Mouse (Mus musculus): Measurements from ENCODE around the gene Bpifb5. TPM values are rescaled to one million over a fixed set of nuclear protein-coding genes. Genes with fewer than 3 reads are reported as not detected.
"Not testable (repeated sequence)": the region's sequence is repeated elsewhere in the genome, so short reads cannot be mapped to it uniquely, and the experiment has no call there.

Gene Bpifb5
- polyA plus RNA-seq, 1 experiment, result not detected

GRCm38 (mm10) chr2:154233426-154233825 is 9.9 kb downstream of the Bpifb5 start:
- Histone ChIP-seq H3K27me3 (ENCODE audit: control insufficient read depth, insufficient read depth, low read length) (no peaks in the 10 kb centered on the region), H3K4me1 (ENCODE audit: control insufficient read depth, insufficient read depth, insufficient read length, low read length) (no peaks in the 10 kb centered on the region), H3K27ac (ENCODE audit: insufficient read depth, low read depth, low read length) (no peak overlapping the region), H3K36me3 (ENCODE audit: control insufficient read depth, insufficient read depth, low read length) (no peaks in the 10 kb centered on the region), H3K4me3 (ENCODE audit: low read depth, low read length) (no peak overlapping the region)
- no peak for TF ChIP-seq CTCF (IDR thresholded peaks at IDR 0.05; ENCODE audit: extremely low read depth, insufficient read length, insufficient replicate concordance, low read depth, low read length)
- no peak for TF ChIP-seq POLR2A (IDR thresholded peaks at IDR 0.05; ENCODE audit: low read depth, low read length)
- whole genome bisulfite sequencing, result 92% methylated on average over 6 of the region's 6 CpGs

GRCm38 (mm10) chr2:154240771-154241170 is 17.2 kb downstream of the Bpifb5 start:
- 71% methylated on average over 6 of the region's 6 CpGs for whole genome bisulfite sequencing
- Histone ChIP-seq H3K36me3 (ENCODE audit: control insufficient read depth, insufficient read depth, low read length) (no peaks in the 10 kb centered on the region), H3K27ac (ENCODE audit: insufficient read depth, low read depth, low read length) (no peak overlapping the region), H3K27me3 (ENCODE audit: control insufficient read depth, insufficient read depth, low read length) (no peaks in the 10 kb centered on the region), H3K4me1 (ENCODE audit: control insufficient read depth, insufficient read depth, insufficient read length, low read length) (no peaks in the 10 kb centered on the region), H3K4me3 (ENCODE audit: low read depth, low read length) (no peak overlapping the region)
- TF ChIP-seq POLR2A (IDR thresholded peaks at IDR 0.05; ENCODE audit: low read depth, low read length) (no peak), CTCF (IDR thresholded peaks at IDR 0.05; ENCODE audit: extremely low read depth, insufficient read length, insufficient replicate concordance, low read depth, low read length) (no peak)

- not testable (repeated sequence) for H3K36me3 ChIP-seq (ENCODE audit: control insufficient read depth, insufficient read depth, low read length); H3K4me3 ChIP-seq (ENCODE audit: low read depth, low read length); H3K27ac ChIP-seq (ENCODE audit: insufficient read depth, low read depth, low read length); H3K4me1 ChIP-seq (ENCODE audit: control insufficient read depth, insufficient read depth, insufficient read length, low read length); H3K27me3 ChIP-seq (ENCODE audit: control insufficient read depth, insufficient read depth, low read length)
- WGBS, result 94% methylated on average over 11 of the region's 12 CpGs
These were observed 19.2 kb downstream of the Bpifb5 start for GRCm38 (mm10) chr2:154242726-154243125.

GRCm38 (mm10) chr2:154243356-154244036 is 20.0 kb downstream of the Bpifb5 start:
- no peaks in the 10 kb centered on the region for H3K27me3 ChIP-seq (ENCODE audit: control insufficient read depth, insufficient read depth, low read length)

GRCm38 (mm10) chr2:154245322-154245721 is 21.8 kb downstream of the Bpifb5 start:
- TF ChIP-seq POLR2A (IDR thresholded peaks at IDR 0.05; ENCODE audit: low read depth, low read length) (no peak), CTCF (IDR thresholded peaks at IDR 0.05; ENCODE audit: extremely low read depth, insufficient read length, insufficient replicate concordance, low read depth, low read length) (no peak)
- Histone ChIP-seq H3K27me3 (ENCODE audit: control insufficient read depth, insufficient read depth, low read length) (no peaks in the 10 kb centered on the region), H3K36me3 (ENCODE audit: control insufficient read depth, insufficient read depth, low read length) (no peaks in the 10 kb centered on the region), H3K4me1 (ENCODE audit: control insufficient read depth, insufficient read depth, insufficient read length, low read length) (no peaks in the 10 kb centered on the region), H3K27ac (ENCODE audit: insufficient read depth, low read depth, low read length) (no peak overlapping the region), H3K4me3 (ENCODE audit: low read depth, low read length) (no peak overlapping the region)
- WGBS, result 93% methylated on average over 5 of the region's 5 CpGs

More at GRCm38 (mm10) chr2:154243356-154244036, 20.0 kb downstream of the Bpifb5 start:
- no peak for TF ChIP-seq POLR2A (IDR thresholded peaks at IDR 0.05; ENCODE audit: low read depth, low read length)
- no peak for TF ChIP-seq CTCF (IDR thresholded peaks at IDR 0.05; ENCODE audit: extremely low read depth, insufficient read length, insufficient replicate concordance, low read depth, low read length)
- no peak overlapping the region for H3K4me3 ChIP-seq (ENCODE audit: low read depth, low read length)
- WGBS, result 84% methylated on average over 10 of the region's 10 CpGs
- no peak overlapping the region for H3K27ac ChIP-seq (ENCODE audit: insufficient read depth, low read depth, low read length)
- no peaks in the 10 kb centered on the region for H3K4me1 ChIP-seq (ENCODE audit: control insufficient read depth, insufficient read depth, insufficient read length, low read length)
- H3K36me3 ChIP-seq (ENCODE audit: control insufficient read depth, insufficient read depth, low read length), result no peaks in the 10 kb centered on the region

GRCm38 (mm10) chr2:154255254-154255653 is 31.7 kb downstream of the Bpifb5 start:
- not testable (repeated sequence) for H3K4me1 ChIP-seq (ENCODE audit: control insufficient read depth, insufficient read depth, insufficient read length, low read length); H3K4me3 ChIP-seq (ENCODE audit: low read depth, low read length); H3K36me3 ChIP-seq (ENCODE audit: control insufficient read depth, insufficient read depth, low read length); H3K27ac ChIP-seq (ENCODE audit: insufficient read depth, low read depth, low read length); H3K27me3 ChIP-seq (ENCODE audit: control insufficient read depth, insufficient read depth, low read length)
- WGBS, result 76% methylated on average over 2 of the region's 4 CpGs

GRCm38 (mm10) chr2:154255770-154256169 is 32.2 kb downstream of the Bpifb5 start:
- H3K36me3 ChIP-seq (ENCODE audit: control insufficient read depth, insufficient read depth, low read length), result no peaks in the 10 kb centered on the region
- no peaks in the 10 kb centered on the region for H3K4me1 ChIP-seq (ENCODE audit: control insufficient read depth, insufficient read depth, insufficient read length, low read length)
- 51% methylated on average over 4 of the region's 4 CpGs for WGBS
- TF ChIP-seq CTCF (IDR thresholded peaks at IDR 0.05; ENCODE audit: extremely low read depth, insufficient read length, insufficient replicate concordance, low read depth, low read length), result no peak
- no peak for TF ChIP-seq POLR2A (IDR thresholded peaks at IDR 0.05; ENCODE audit: low read depth, low read length)
- H3K27ac ChIP-seq (ENCODE audit: insufficient read depth, low read depth, low read length), result no peak overlapping the region
- H3K27me3 ChIP-seq (ENCODE audit: control insufficient read depth, insufficient read depth, low read length), result no peaks in the 10 kb centered on the region
- no peak overlapping the region for H3K4me3 ChIP-seq (ENCODE audit: low read depth, low read length)

GRCm38 (mm10) chr2:154257554-154257953 is 34.0 kb downstream of the Bpifb5 start, which contains the start of gene Bpifb9a:
TSS of gene Bpifb9a (plus strand) at chr2:154257854.
- not testable (repeated sequence) for H3K27ac ChIP-seq (ENCODE audit: insufficient read depth, low read depth, low read length); H3K36me3 ChIP-seq (ENCODE audit: control insufficient read depth, insufficient read depth, low read length); H3K4me3 ChIP-seq (ENCODE audit: low read depth, low read length); H3K27me3 ChIP-seq (ENCODE audit: control insufficient read depth, insufficient read depth, low read length); H3K4me1 ChIP-seq (ENCODE audit: control insufficient read depth, insufficient read depth, insufficient read length, low read length)
- 50% methylated on average over 5 of the region's 5 CpGs for WGBS

- H3K27me3 ChIP-seq (ENCODE audit: control insufficient read depth, insufficient read depth, low read length); H3K4me1 ChIP-seq (ENCODE audit: control insufficient read depth, insufficient read depth, insufficient read length, low read length); H3K27ac ChIP-seq (ENCODE audit: insufficient read depth, low read depth, low read length); H3K4me3 ChIP-seq (ENCODE audit: low read depth, low read length); H3K36me3 ChIP-seq (ENCODE audit: control insufficient read depth, insufficient read depth, low read length): not testable (repeated sequence)
- 67% methylated on average over 3 of the region's 3 CpGs for WGBS
These were observed 40.9 kb downstream of the Bpifb5 start for GRCm38 (mm10) chr2:154264397-154264796.

Data from small intestine, adult 2 months (tissue).